Mouse (Mus musculus) cerebellum, adult 2 months (tissue): ENCODE results near the gene Thegl.

ENCODE experiments used
- CTCF ChIP-seq: fragments of 200-500 bp; IDR thresholded peaks from 2 replicates; pipeline ENCODE4 v1.5.1; 2011; ENCODE audit warnings: low read depth, mild to moderate bottlenecking, control low read depth, low read length, moderate library complexity, borderline replicate concordance; ENCODE audit not compliant: insufficient read depth
- POLR2A ChIP-seq: fragments of 200-500 bp; IDR thresholded peaks from 2 replicates; pipeline ENCODE4 v1.6.1; 2011; ENCODE audit warnings: low read length, control low read depth, borderline replicate concordance; ENCODE audit not compliant: insufficient read depth

- TF ChIP-seq POLR2A (no peak), CTCF (no peak)
Measured at GRCm38 (mm10) chr5:77001192-77001591, 14.6 kb upstream of the Thegl start.
